Mouse (Mus musculus) layer of hippocampus, adult 2 months (tissue): ENCODE results near the gene 1810062G17Rik. TPM values are rescaled to one million over a fixed set of nuclear protein-coding genes. Genes with fewer than 3 reads are reported as not detected.

Experiments used
- DNase-seq, 2 experiments: peaks; one replicate each; pipeline ENCODE4 v3.0.0; 2022; ENCODE audit warnings: low spot score in 2 of 2
- H3K27ac ChIP-seq: fragments of 200-600 bp; 2 replicates; pipeline ENCODE4 v1.8.1; 2022
- H3K4me3 ChIP-seq: fragments of 200-600 bp; 2 replicates; pipeline ENCODE4 v1.8.1; 2022; ENCODE audit warnings: mild to moderate bottlenecking
- CTCF ChIP-seq: fragments of 200-600 bp; conservative IDR thresholded peaks from 2 replicates; pipeline ENCODE4 v1.8.1; 2022; ENCODE audit warnings: antibody characterized with exemption, mild to moderate bottlenecking, moderate library complexity
- total RNA-seq, 2 experiments: library from RNA; stranded (reverse); gene quantifications; 2 replicates each; pipeline ENCODE4 v1.2.3; 2021

The 1810062G17Rik gene
- total RNA-seq, 2 experiments from 2014 or later, result not detected

- no peak for TF ChIP-seq CTCF
- DNase-seq, result no peak
- H3K27ac ChIP-seq, result no peak overlapping the region
Measured at GRCm38 (mm10) chr3:36462348-36462747, 13.4 kb upstream of the 1810062G17Rik start.

GRCm38 (mm10) chr3:36465538-36465937 is 10.2 kb upstream of the 1810062G17Rik start:
- no peak for DNase-seq
- no peak for TF ChIP-seq CTCF
- H3K27ac ChIP-seq, result no peak overlapping the region

More at GRCm38 (mm10) chr3:36462348-36462747, 13.4 kb upstream of the 1810062G17Rik start:
- no peak overlapping the region for H3K4me3 ChIP-seq

GRCm38 (mm10) chr3:36467632-36468031 is 8.1 kb upstream of the 1810062G17Rik start:
- H3K4me3 ChIP-seq, result no peak overlapping the region
- TF ChIP-seq CTCF, result no peak
- no peak overlapping the region for H3K27ac ChIP-seq
- DNase-seq, result no peak

More at GRCm38 (mm10) chr3:36465538-36465937, 10.2 kb upstream of the 1810062G17Rik start:
- no peak overlapping the region for H3K4me3 ChIP-seq

GRCm38 (mm10) chr3:36468871-36469270 is 6.9 kb upstream of the 1810062G17Rik start:
- H3K27ac ChIP-seq, result no peak overlapping the region
- no peak for TF ChIP-seq CTCF
- no peak overlapping the region for H3K4me3 ChIP-seq
- no peak for DNase-seq

- Histone ChIP-seq H3K4me3 (no peak overlapping the region), H3K27ac (no peak overlapping the region)
- no peak for DNase-seq
- no peak for TF ChIP-seq CTCF
Measured at GRCm38 (mm10) chr3:36471856-36472255, 3.9 kb upstream of the 1810062G17Rik start.

- Histone ChIP-seq H3K4me3 (no peak overlapping the region), H3K27ac (no peak overlapping the region)
- DNase-seq, result no peak
- TF ChIP-seq CTCF, result no peak
Measured at GRCm38 (mm10) chr3:36473222-36473621, 2.5 kb upstream of the 1810062G17Rik start.

DNA sequence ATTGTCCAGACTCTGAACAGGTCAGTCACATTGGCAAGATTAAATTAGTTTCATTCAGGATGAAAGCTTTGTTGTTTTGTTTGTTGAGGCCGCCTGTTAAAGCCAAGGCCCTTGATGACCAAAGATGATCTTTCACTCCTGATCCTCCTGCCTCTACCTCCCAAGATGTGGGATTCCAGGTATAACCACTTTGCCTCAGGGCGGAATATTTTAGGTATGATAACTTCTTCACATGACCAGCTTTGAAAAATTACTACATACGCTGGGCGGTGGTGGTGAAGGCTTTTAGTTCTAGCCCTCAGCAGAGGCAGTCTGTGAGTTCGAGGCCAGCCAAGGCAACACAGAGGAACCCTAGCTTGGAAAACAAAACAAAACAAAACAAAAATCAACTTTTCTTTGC is 1.3 kb upstream of the 1810062G17Rik start:
- H3K4me3 ChIP-seq, result peak overlapping the region; percentile 85
- H3K27ac ChIP-seq, result peak overlapping the region; percentile 87
- TF ChIP-seq CTCF, result no peak
- DNase-seq, result no peak

DNA sequence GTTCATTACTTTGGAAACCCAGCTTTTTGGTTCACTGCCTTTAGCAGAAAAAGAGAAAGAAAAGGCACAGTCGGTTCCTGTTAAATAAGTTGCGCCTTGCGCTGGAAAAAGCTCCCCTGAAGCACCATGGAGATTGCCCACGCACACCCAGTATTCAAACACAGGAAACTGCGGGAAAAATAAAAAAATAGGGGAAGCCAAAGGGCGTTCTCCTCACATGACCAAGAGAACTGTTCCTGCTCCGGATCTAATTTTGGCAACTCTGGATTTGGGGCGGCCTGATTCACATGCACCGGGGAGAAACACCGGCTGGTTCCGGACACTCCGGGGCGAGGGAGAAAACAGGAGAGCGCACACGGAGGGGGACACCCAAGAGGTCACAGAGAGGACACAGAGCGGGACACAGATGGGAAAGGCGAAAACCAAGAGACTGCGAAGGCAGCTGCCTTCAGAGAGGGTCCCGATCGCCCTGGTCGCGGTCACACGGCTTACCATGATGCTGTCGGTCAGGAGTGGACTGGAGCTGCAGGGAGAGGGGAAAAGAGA is 726 bp upstream of the 1810062G17Rik start:
- H3K27ac ChIP-seq, result peak overlapping the region; percentile 87
- peak; percentile 16 to 44 for DNase-seq
- no peak for TF ChIP-seq CTCF

GRCm38 (mm10) chr3:36476261-36477155 is 771 bp downstream of the 1810062G17Rik start:
- peak overlapping the region; percentile 87 for H3K27ac ChIP-seq
- no peak for TF ChIP-seq CTCF
- H3K4me3 ChIP-seq, result peak overlapping the region; percentile 85
- no peak for DNase-seq

More for the DNA sequence above, 726 bp upstream of the 1810062G17Rik start:
- peak overlapping the region; percentile 85 for H3K4me3 ChIP-seq

- DNase-seq, result no peak
- no peak for TF ChIP-seq CTCF
- Histone ChIP-seq H3K4me3 (no peak overlapping the region), H3K27ac (no peak overlapping the region)
Measured at GRCm38 (mm10) chr3:36478776-36479175, 3.0 kb downstream of the 1810062G17Rik start.

DNA sequence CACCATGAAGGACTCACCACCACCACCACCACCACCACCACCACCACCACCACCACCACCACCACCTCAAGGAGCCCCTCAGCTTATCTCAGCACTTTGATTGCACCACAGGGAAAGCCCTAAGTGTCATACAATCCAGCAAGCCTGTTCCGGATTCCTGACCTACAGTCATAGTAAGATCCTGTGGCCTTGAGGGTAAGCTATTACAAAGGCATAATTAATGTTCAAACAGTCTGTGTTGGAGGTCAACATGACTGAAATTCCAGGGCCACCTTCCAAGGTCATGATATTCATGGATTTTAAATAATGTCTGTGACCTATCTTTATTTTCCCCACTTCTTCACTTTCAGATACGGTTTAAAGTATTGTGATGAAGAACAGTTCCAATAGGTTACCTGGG is 4.7 kb downstream of the 1810062G17Rik start:
- Histone ChIP-seq H3K27ac (no peak overlapping the region), H3K4me3 (no peak overlapping the region)
- no peak for TF ChIP-seq CTCF
- DNase-seq, result no peak

DNA sequence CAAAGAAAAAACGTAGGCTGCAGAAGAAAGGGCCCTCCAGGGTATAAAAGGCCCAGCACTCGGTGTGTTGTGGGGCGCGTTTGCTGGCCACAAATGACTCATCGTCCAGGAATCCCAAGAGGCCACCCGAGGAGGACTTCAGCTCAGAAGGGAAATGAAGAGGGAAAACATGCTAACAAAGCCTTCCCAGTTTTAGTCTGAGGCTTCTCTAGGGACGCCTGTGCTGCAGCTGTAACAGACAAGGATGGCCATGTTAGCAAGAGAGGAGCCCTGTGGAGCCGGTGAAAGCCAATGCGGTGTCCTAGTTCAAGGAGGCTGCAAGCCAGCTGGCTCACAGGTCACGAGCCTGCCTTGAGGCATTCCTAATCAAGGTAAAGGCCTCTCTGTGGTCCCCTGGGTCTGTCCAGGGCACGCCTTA is 6.0 kb downstream of the 1810062G17Rik start:
- DNase-seq, result no peak
- no peak for TF ChIP-seq CTCF
- H3K4me3 ChIP-seq, result no peak overlapping the region
- H3K27ac ChIP-seq, result peak overlapping the region; percentile 36

- no peak for TF ChIP-seq CTCF
- no peak for DNase-seq
- H3K4me3 ChIP-seq, result no peak overlapping the region
- H3K27ac ChIP-seq, result no peak overlapping the region
Measured at GRCm38 (mm10) chr3:36482940-36483339, 7.2 kb downstream of the 1810062G17Rik start.
